Mouse (Mus musculus) CD8-positive naive resting alpha-beta T cell, adult 2 months (primary cell): Measurements from ENCODE around the gene Rgmb.

ENCODE experiments used
- DNase-seq, 2 experiments: peaks; one replicate each; pipeline ENCODE4 v3.0.0; 2022; ENCODE audit warnings: low read depth in 2 of 2, low spot score in 2 of 2

The Rgmb gene

DNA sequence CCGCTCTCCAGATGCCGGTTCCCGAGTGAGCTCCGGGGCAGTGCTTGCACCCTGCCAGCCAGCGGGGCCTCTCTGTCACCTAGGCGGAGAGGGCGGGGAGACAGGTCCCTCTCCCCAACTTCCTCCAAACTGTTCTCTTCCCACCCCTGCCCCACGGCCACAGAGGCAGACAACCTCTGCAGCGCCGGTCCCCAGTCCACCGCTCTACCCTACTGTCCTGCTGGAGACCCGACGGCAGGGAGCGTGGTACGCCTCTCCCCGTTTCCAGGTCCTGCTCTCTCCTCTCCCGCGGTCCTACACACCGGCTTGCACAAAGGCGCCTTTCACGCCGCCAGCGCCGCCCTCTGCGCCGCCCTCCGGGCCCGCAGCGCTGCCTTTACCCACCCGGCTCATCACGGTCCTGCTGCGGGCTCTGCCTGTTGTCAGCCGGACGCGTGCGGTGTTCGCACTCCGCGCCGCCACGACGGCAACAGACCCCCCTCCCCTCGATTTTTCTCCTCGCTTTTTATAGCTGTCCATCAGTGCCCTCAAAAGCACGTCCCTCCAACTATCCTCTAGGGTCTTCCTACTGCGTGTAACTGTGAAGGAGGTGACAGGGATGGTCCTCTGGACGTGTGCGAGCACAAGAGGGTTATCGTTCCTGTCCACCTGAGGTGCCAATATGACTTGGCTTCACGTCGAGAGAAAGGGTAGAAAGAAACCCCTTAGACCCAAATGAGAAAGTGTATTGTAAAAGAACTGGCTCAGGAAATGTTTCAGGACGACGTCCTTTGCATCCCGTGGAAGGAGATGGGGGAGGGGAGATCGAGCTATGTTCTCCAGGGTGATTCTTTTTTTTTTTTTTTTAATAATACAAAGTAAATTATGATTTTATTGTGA, at the start of gene Rgmb:
TSS of gene Rgmb (minus strand) at position 274 of the 879 bp plus-strand sequence.
- no peak for DNase-seq

DNA sequence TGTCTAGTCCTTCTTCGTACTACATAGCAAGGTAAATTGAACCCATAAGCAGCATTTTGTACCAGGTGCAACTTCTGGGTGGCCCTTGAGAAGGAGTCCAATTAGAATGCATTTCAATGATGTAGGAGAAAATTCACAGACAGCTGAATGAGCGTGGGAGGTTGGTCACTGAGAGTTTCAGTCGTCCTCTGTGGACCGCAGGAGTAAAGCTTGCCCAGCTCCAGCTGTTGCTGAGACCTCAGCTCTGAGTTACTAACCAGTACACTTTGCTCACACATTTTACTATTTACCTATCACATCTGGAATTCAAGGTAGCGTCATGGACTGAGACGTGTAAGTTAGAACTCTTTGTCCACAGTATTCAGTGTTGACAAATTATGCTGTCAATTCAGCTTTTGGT, 43.9 kb upstream of the Rgmb start:
- no peak for DNase-seq

DNA sequence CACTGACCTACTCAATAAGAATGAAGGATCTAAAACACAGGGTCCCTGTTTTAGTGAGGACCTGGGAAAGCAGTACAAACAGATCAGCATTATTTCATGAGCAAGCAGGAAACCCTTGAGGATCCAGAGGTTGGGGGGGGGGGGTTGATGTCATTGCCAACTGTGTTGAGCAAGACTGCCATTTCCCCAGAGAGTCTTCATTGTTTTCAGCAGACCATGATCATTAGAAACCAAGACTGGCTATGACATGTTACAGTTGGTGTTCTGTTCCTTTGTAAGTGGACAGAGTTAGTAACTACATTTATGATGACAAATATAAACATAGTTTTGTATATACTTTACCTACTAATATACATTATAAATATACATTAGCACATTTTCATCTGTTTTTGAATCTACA, 41.3 kb upstream of the Rgmb start:
- no peak for DNase-seq

DNA sequence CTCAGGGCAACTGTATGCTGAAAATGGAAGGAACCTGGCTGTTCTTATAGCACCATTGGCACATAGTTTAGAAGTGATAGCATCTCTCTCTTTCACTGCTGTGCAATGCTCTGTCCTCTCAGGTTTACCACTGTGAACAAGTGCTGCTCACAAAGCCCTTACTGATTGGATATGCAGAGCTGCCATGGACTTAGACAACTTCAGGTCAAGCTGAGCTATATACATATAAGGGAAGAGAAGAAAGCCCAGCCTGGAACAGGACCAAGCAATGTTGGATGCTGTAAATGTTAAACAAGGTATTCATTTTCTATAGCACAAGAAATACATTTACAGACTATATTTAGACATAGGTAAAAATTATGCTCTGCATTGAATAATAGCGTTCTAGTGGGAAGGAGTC, 34.4 kb upstream of the Rgmb start:
- DNase-seq, result no peak

GRCm38 (mm10) chr17:15862355-15862754, 31.5 kb upstream of the Rgmb start:
- no peak for DNase-seq

DNA sequence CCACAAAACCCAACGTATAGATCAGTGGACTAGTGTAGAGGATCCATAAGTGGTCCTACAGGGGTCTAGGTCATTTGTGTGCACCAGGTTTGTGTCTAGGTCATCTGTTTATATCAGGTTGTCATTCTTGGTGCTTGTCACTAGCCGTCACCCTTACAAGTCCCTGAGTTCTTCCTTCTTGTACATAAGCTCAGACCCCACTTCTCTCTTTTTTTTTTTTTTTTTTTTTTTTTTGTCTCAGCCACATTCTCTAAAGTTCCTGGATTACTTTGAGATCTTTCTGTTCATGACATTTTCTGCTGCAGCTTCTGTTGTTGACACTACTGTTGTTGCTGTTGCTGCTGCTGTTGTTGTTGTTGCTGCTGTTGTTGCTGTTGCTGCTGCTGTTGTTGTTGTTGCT, 22.3 kb upstream of the Rgmb start:
- no peak for DNase-seq

- no peak for DNase-seq
Observed at GRCm38 (mm10) chr17:15850544-15850943, 19.7 kb upstream of the Rgmb start.

- no peak for DNase-seq
Observed at GRCm38 (mm10) chr17:15841425-15841824, 10.6 kb upstream of the Rgmb start.

- DNase-seq, result no peak
Observed at GRCm38 (mm10) chr17:15832398-15832797, 1.6 kb upstream of the Rgmb start.

- DNase-seq, result peak; percentile 39 to 59
Observed at GRCm38 (mm10) chr17:15831810-15832209, 971 bp upstream of the Rgmb start.

DNA sequence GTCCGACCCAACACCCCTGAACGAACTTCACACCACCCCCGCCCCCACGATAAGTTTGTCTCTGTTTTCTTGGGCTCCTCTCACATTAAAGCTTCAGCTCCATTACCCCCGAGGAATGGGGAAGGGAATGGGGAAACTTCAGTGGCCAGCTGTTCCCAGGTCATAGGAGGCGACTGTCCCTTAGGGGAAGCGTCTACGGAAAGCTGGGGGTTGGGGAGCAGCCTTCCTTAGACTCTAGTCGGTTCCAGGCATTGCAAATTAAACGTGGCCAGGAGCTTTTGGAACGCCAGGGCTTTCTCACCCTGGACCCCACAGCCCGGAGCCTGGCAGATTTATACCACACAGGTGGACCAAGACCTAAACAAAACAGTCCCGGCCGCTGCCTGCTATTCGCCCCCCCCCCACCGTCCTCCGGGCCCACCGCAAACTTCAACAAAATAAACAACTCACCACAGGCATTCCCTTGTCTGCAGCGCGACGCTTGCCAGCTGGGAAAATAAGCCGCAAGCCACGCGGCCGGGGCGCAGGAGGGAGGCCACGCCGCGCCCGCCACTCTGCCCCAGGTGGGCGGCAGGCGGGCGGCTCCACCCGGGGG, 571 bp downstream of the Rgmb start:
- DNase-seq, result no peak

GRCm38 (mm10) chr17:15829198-15830170, 1.4 kb downstream of the Rgmb start:
- no peak for DNase-seq

DNA sequence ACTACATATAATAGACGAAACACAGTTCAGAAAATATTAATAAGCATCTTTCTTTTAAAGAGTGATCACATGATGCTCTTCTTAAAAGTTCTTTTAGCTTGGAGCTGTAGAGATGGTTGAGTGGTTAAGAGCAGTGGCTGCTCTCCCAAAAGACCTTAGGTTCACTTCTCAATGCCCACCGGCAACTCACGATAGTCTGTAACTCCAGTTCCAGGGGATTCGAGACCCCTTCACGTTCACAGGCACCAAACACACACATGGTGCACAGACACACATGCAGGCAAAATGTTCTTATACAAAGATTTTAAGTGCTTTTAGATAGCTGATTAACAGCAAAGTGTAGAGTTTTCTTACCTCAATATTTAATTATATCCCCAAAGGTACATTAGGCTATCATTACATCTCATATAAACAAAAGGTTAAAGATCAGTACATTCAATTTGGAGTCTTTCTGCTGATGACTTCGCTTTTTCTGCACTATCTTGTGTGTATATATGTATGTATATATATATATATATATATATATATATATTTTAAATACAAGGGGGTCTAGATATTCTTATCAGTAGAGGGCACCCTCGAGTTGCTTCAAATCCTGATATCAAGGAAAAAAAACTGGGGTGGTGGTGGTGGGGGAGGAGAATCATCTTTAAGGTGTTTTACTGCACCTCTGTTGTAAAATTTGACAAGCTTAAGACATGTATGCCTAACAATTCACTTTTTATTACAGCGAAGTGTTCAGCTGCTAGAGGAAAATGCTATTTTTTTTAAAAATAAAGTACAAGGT, 2.5 kb downstream of the Rgmb start:
- no peak for DNase-seq

GRCm38 (mm10) chr17:15826928-15827327, 3.9 kb downstream of the Rgmb start:
- no peak for DNase-seq

DNA sequence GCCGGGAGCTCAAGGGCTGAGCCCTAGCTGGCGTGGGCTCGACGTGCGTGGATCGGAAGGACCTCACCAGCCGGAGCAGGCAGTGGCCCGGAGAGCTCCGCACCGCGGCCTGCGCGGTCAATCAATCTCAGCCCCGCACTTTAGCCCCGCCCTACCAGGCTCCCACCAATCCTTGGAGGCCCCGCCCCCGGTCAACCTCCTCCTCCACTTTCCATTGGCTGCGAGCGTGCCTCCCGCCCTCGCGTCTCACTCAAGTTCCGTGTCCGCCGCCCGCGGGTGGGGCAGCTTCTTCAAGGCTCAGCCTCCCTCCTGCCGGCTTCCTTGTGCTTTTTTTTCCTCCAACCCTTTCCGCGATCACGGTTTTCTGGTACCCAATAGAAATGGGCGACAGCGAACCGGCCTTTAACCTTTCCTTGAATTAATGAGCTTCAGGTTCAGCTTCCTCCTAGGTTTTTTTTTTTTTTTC, 4.4 kb downstream of the Rgmb start:
- peak; percentile 72 to 75 for DNase-seq

GRCm38 (mm10) chr17:15825481-15826396, 5.1 kb downstream of the Rgmb start:
- peak; percentile 17 to 26 for DNase-seq

DNA sequence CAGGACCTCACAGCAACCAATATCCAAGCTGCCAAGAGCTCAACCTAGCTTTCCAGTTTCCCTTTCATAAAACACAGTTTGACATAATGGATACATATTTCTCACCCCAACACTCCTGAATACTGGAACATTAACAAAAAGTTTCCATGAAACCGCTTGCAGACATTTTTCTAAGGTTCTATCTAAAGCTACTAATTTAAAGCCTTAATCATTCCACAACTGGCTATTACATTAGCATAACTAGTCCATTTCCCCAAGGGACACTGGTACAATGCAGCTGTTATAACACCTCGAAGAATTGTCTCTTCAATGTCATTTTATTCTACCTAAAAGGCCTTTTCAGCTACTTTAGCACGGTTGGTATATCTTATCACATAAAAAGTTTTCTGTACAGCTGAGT, 6.0 kb downstream of the Rgmb start:
- DNase-seq, result no peak

GRCm38 (mm10) chr17:15824337-15824736, 6.5 kb downstream of the Rgmb start:
- no peak for DNase-seq

- DNase-seq, result no peak
Observed at GRCm38 (mm10) chr17:15823838-15824237, 7.0 kb downstream of the Rgmb start.

- DNase-seq, result no peak
Observed at GRCm38 (mm10) chr17:15823215-15823614, 7.6 kb downstream of the Rgmb start.
